Mouse (Mus musculus): ENCODE data around the gene Pam.
"Not testable (repeated sequence)": the region's sequence is repeated elsewhere in the genome, so short reads cannot be mapped to it uniquely, and the experiment has no call there.

Pam gene

GRCm38 (mm10) chr1:97963711-97964110, 131.7 kb downstream of the Pam start:
- no peak for DNase-seq (ENCODE audit: low spot score)

DNA sequence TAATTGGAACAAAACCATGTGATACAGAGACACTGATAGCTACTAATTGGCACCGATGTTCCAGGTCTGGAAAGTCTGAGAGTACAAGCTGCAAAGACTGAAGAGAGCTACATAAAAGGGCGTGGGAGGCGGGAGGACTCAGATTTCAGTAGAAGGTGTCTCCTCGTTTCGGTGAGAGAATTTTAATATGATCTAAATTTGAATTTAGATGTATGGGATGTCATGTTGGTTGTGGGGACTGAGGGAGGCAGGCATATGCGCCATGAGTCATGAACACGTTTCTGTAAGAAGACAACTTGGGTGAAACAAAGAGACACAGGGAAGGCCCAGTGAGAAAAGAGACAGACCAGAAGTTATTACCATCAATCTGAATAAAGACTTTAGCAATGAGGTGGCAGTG, 133.3 kb downstream of the Pam start:
- DNase-seq (ENCODE audit: low spot score) = no peak

DNA sequence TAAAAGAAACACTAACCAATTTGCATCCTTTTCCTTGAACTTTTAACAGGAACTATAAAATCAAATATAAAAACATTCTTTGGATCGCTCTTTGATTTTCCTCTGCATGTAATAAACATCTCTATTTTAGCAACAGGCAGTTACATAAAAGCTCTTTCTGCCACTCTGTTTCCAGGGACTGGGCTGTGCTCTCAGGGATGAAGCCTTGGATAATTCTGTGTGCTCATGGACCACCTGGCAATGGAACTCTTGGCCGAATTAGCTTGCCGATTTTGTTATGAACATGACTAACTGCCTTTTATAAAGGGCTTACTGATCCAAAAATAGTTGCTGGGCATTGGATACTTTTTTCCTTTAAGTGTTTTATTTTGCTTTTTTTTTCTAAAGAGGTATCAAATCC, 134.8 kb downstream of the Pam start:
- DNase-seq (ENCODE audit: low spot score) = no peak

DNA sequence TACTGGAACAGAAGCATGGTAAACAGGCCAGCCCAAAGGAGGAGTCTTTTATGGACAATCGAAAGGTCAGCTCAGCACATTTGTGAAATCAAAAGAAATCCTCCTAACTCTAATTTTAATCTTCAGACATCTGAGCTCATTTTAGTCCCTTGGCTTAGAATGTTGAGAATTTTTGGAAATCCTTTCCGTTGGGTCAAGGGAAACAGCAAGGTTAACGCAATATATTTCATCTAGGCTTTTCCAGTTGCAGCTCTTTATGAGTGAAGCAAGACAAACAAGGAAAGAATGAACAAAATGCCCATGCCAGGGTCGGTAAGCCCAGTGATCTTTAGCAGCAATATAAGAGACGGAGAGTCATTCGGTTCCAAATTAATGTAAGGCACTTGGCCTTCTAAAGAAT, 135.3 kb downstream of the Pam start:
- DNase-seq (ENCODE audit: low spot score) = no peak

- DNase-seq (ENCODE audit: low spot score) = no peak
Observed at GRCm38 (mm10) chr1:97958759-97959158, 136.7 kb downstream of the Pam start.

DNA sequence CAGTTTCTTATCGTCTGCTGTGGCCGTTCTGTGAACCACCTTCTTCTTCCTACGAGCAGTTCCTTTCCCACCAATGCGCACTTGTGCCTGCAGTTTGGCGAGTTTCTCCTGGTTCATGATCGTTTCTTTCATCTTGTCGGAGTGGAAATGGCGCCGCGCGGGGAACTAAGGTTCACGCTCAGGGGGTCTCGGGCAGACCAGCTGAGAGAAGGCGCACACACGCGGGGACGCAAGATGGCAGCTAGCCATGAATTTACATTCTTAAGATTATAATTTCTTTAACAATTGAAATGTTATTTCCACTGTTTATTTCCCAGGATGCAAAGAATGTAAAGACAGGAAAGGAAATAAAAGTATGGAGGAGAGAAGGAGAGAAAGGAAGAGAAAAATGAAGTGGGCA, 146.2 kb downstream of the Pam start:
- DNase-seq (ENCODE audit: low spot score) = not testable (repeated sequence)

DNA sequence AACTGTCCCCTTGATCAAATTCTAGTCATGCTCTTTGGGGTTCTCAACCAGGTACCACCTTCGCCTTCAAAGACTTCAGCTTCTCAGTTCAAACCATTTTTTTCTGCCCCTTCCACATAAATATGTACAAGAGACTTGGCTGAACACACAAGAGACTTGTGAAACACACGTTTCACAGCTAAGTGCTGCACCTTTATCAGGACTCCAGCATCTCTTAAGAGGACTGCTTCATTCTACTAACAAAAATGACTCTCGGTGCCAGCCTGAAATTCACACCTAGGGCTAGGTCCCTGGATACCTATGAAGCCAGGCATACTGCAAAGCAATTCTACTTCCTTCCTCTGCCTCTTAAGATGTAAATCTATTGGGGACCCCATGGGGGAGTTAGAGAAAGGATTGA, 148.3 kb downstream of the Pam start:
- no peak for DNase-seq (ENCODE audit: low spot score)

- DNase-seq (ENCODE audit: low spot score) = no peak
Observed at GRCm38 (mm10) chr1:97943908-97944608, 151.4 kb downstream of the Pam start.

- no peak for DNase-seq (ENCODE audit: low spot score)
Observed at GRCm38 (mm10) chr1:97943402-97943801, 152.0 kb downstream of the Pam start.

DNA sequence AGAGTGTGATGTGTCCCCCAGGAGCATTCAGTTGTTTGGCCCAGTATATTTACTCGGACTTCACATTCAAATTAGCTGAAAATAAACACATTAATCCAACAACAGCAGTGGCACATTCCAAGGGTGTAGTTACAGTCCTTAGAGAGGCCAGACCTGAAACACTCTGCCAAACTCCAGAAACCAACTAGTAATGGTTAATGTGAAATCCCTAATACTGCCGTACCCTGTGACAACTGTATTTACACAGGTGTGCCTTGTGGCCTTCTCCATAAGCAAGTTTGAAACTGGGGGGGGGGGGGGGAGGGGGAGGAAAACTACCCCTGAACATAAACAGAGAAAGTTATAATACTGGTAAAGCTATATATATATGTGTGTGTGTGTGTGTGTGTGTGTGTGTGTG, 152.5 kb downstream of the Pam start:
- no peak for DNase-seq (ENCODE audit: low spot score)

DNA sequence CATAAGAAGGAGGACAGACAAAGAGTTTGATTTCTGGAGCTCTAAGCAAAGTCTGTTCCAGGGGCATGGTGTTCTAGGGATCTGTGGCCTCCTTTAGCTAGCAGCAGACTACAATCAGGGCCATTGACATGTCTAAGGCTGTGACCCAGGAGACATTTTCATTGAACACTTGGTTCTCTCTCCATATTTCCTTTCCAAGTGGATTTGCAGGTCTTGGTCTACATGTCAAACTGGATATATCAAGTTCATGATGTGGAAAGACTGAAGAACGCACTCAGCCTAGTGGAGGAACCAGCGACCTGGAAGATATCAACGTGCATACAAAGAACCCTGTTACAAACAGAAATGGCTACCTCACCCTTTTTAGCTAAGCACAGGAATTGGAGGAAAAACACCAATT, 156.9 kb downstream of the Pam start:
- DNase-seq (ENCODE audit: low spot score) = no peak

DNA sequence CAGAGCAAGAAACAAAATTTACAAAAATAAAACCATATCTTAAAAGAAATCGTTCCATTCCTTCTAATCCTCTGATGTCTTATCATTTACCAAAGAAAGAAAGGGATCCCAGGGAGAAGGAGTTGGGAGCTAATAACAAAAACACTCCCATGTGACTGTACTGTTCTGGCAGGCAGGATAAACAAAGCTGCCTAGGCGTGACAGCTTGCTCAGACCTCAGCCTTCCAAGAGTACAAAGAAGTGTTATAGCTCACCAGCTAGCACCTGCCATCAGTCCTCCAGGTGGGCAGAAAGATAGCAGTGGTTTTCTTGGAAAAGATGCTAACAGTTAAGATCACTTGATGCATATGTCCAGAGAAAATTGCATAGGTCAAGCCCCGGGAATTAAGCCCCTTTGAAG, 157.4 kb downstream of the Pam start:
- no peak for DNase-seq (ENCODE audit: low spot score)

GRCm38 (mm10) chr1:97934940-97935339, 160.5 kb downstream of the Pam start:
- DNase-seq (ENCODE audit: low spot score) = no peak

GRCm38 (mm10) chr1:97931220-97931619, 164.2 kb downstream of the Pam start:
- DNase-seq (ENCODE audit: low spot score) = no peak

- DNase-seq (ENCODE audit: low spot score) = no peak
Observed at GRCm38 (mm10) chr1:97929415-97930028, 165.9 kb downstream of the Pam start.

DNA sequence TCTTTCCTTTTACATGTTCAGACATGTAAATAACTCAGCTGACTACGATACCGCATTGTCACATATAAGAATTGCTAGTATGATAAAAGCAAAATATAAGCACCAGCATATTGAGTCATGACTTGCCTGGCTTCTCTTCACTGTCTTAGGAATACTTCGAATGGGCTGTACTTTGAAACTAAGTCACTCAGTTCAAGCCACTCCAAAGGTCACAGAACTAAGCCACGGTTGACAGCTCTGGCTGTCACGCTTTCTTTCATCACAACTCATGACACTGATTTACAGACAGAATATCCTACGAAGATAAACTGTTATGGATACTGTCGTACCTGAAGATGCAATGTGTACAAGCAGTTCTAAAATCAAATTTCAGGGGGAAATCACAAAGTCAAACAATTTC, 168.7 kb downstream of the Pam start:
- DNase-seq (ENCODE audit: low spot score) = no peak

DNA sequence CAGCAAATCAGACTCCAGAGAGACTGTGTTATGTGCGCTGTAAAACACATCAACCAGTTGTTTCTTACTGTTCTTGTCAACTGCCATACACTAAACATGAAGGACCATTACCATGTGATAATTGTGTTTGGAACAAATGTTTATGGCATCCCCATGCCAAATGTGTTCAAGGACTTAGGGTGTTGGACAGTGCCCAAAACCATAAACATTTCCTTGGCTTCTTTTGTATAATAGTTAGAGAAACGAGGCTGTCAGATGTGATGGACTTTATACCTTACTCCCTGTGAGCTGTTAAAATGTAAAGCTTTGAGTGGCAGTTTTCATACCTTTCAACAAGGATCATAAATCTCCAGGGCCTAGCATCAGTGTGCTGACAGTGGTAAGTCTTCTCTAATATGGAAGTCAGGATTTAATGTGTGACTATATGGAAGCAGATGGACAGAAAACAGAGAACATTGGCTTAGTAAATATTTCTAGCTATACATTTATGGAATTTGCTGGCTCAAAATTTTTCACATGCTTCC, 169.4 kb downstream of the Pam start:
- DNase-seq (ENCODE audit: low spot score) = no peak

GRCm38 (mm10) chr1:97922395-97922794, 173.1 kb downstream of the Pam start:
- no peak for DNase-seq (ENCODE audit: low spot score)

DNA sequence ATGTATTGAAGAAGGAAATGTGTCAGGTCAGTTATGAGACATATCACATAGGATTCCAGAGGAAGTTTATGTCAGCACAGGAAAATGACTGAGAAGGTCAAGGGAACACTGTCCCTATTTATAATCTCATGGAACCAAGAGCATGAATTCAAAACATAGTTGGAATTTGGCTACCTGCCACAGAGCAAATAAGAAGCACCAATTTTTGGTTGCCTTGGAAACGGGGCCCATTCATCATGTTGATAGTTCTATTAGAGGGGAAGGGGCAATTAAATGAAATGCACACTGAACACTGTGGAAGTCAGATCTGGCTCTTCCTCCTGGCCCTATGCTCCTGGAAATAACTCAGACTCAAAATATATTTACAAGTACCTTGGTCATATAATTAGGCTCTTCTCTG, 173.6 kb downstream of the Pam start:
- no peak for DNase-seq (ENCODE audit: low spot score)

DNA sequence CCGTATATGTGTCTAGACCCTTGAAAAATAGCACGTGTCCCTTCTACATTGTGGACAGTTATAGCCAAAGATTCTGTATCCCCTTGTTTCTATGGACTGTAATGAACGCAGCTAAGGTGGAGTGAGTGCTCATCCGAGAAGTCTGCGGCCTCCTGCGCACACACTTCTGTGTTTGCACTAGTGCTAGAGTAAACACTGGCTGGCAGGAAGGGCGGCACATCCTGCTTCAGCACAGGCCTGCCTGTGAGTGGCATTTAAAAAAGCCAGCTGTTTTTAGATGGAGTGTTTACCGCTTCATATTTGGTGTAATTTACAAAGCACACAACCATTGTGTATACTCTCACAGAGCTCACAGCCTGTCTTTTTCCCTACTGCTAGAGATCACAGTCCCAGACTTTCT, 177.0 kb downstream of the Pam start:
- DNase-seq (ENCODE audit: low spot score) = peak; percentile 46

DNA sequence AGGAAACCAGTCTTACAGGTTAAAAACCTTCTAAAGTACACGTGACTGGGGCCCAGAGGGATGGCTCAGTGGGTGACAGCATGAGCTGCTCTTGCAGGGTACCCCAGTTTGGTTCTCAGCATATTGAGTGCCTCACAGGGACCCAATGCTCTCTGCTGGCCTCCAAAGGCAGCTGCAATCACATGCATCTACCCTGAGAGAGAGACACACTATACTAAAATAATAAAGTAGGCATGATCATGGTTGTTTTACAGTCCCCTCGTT, 178.5 kb downstream of the Pam start:
- DNase-seq (ENCODE audit: low spot score) = no peak

GRCm38 (mm10) chr1:97916218-97916970, 179.1 kb downstream of the Pam start:
- no peak for DNase-seq (ENCODE audit: low spot score)

DNA sequence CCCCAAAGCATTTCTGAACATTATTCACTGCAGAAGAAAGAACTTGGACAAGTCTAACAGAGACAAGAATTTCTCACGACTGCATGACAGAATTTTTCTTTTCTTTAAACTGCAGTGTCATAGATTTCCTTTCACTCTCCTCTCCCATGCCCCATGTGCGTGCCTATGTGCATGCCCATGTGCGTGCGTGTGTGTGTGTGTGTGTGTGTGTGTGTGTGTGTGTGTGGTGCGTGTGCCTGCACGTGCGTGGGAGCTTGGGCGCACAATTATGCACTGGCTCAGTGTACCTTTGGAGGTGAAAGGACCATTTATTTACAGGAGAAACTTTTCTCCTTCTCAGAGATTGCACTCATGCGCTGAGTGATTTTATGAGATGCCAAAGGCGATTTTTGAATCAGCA, 179.7 kb downstream of the Pam start:
- DNase-seq (ENCODE audit: low spot score) = no peak
